Mouse (Mus musculus): ENCODE measurements at regions not wholly inside any gene's neighbourhood (a gene's known extent, or its start where the extent isn't known, plus 50 kb on each side); places are given as distances from the start of the nearest gene placed in this dataset.

GRCm38 (mm10) chr14:71895468-71895867 lies 596.2 kb downstream of the Gm9195 start:
- no peak for DNase-seq (ENCODE audit: low spot score in 2 of 2)

GRCm38 (mm10) chr14:71894811-71895210 lies 596.8 kb downstream of the Gm9195 start:
- DNase-seq (ENCODE audit: low spot score in 2 of 2): no peak

- no peak for DNase-seq (ENCODE audit: low spot score in 2 of 2)
These were observed 598.3 kb downstream of the Gm9195 start for GRCm38 (mm10) chr14:71893361-71893760.

- no peak for DNase-seq (ENCODE audit: low spot score in 2 of 2)
These were observed 600.0 kb downstream of the Gm9195 start for GRCm38 (mm10) chr14:71891667-71892066.

- DNase-seq (ENCODE audit: low spot score in 2 of 2): no peak
These were observed 608.8 kb downstream of the Gm9195 start for GRCm38 (mm10) chr14:71882871-71883270.

GRCm38 (mm10) chr14:71845546-71845945 lies 646.1 kb downstream of the Gm9195 start:
- DNase-seq (ENCODE audit: low spot score in 2 of 2): no peak

GRCm38 (mm10) chr14:71808863-71809487 lies 682.7 kb downstream of the Gm9195 start:
- no peak for DNase-seq (ENCODE audit: low spot score in 2 of 2)

- no peak for DNase-seq (ENCODE audit: low spot score in 2 of 2)
These were observed 686.0 kb downstream of the Gm9195 start for GRCm38 (mm10) chr14:71805624-71806023.

- DNase-seq (ENCODE audit: low spot score in 2 of 2): no peak
These were observed 691.8 kb downstream of the Gm9195 start for GRCm38 (mm10) chr14:71799861-71800260.

GRCm38 (mm10) chr14:71795713-71796112 lies 695.9 kb downstream of the Gm9195 start:
- DNase-seq (ENCODE audit: low spot score in 2 of 2): no peak

GRCm38 (mm10) chr14:71776990-71777525 lies 714.6 kb downstream of the Gm9195 start:
- DNase-seq (ENCODE audit: low spot score in 2 of 2): no peak

- no peak for DNase-seq (ENCODE audit: low spot score in 2 of 2)
These were observed 724.8 kb downstream of the Gm9195 start for GRCm38 (mm10) chr14:71766856-71767255.

- no peak for DNase-seq (ENCODE audit: low spot score in 2 of 2)
These were observed 763.1 kb downstream of the Gm9195 start for GRCm38 (mm10) chr14:71728542-71728941.

- no peak for DNase-seq (ENCODE audit: low spot score in 2 of 2)
These were observed 768.1 kb downstream of the Gm9195 start for GRCm38 (mm10) chr14:71723526-71723925.

GRCm38 (mm10) chr14:71709528-71710289 lies 781.9 kb downstream of the Gm9195 start:
- DNase-seq (ENCODE audit: low spot score in 2 of 2): no peak

- DNase-seq (ENCODE audit: low spot score in 2 of 2): no peak
These were observed 798.7 kb downstream of the Gm9195 start for GRCm38 (mm10) chr14:71692752-71693437.

- DNase-seq (ENCODE audit: low spot score in 2 of 2): no peak
These were observed 817.1 kb downstream of the Gm9195 start for GRCm38 (mm10) chr14:71674564-71674963.

GRCm38 (mm10) chr14:71673837-71674236 lies 817.8 kb downstream of the Gm9195 start:
- DNase-seq (ENCODE audit: low spot score in 2 of 2): peak; percentile 34 to 80

- DNase-seq (ENCODE audit: low spot score in 2 of 2): no peak
These were observed 819.2 kb downstream of the Gm9195 start for GRCm38 (mm10) chr14:71672481-71672880.

GRCm38 (mm10) chr14:71671994-71672393 lies 819.6 kb downstream of the Gm9195 start:
- no peak for DNase-seq (ENCODE audit: low spot score in 2 of 2)

GRCm38 (mm10) chr14:71670435-71670834 lies 821.2 kb downstream of the Gm9195 start:
- DNase-seq (ENCODE audit: low spot score in 2 of 2): peak; percentile 24 to 67

- DNase-seq (ENCODE audit: low spot score in 2 of 2): no peak
These were observed 825.0 kb downstream of the Gm9195 start for GRCm38 (mm10) chr14:71666656-71667055.

All from cerebellum, postnatal 4 days (tissue).